Mouse (Mus musculus): ENCODE results near the gene Ankrd65.

DNA sequence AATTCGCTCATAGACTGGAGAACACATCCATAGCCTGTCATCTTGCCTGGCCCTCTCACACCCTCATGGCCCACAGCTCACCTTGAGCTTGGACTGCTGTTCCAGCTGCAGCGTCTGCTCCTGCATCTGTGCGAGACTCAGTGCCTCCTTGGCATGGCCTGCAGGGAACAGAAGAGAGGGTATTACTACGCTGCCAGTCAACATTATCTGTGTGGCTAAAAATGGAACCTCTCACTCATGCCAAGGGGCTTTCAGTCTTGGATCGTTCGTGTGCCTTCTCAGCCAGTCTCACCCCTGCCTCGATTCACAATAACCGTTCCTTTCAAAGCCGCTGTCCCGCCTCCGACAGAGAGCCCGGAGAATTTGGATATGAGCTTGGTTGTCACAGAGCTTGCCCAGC lies 33.2 kb upstream of the Ankrd65 start:
- TF ChIP-seq CTCF (conservative IDR thresholded peaks at IDR 0.05 in 1 of 2, IDR thresholded peaks at IDR 0.05 in 1 of 2; ENCODE audit: low read depth in 2 of 2, low read length in 2 of 2): no peak
- no peak for TF ChIP-seq BHLHE40 (IDR thresholded peaks at IDR 0.05; ENCODE audit: low read depth, low read length)
